Mouse (Mus musculus): Measurements from ENCODE around the gene Hist1h1c.
"Not testable (repeated sequence)": the region's sequence is repeated elsewhere in the genome, so short reads cannot be mapped to it uniquely, and the experiment has no call there.

The Hist1h1c gene

DNA sequence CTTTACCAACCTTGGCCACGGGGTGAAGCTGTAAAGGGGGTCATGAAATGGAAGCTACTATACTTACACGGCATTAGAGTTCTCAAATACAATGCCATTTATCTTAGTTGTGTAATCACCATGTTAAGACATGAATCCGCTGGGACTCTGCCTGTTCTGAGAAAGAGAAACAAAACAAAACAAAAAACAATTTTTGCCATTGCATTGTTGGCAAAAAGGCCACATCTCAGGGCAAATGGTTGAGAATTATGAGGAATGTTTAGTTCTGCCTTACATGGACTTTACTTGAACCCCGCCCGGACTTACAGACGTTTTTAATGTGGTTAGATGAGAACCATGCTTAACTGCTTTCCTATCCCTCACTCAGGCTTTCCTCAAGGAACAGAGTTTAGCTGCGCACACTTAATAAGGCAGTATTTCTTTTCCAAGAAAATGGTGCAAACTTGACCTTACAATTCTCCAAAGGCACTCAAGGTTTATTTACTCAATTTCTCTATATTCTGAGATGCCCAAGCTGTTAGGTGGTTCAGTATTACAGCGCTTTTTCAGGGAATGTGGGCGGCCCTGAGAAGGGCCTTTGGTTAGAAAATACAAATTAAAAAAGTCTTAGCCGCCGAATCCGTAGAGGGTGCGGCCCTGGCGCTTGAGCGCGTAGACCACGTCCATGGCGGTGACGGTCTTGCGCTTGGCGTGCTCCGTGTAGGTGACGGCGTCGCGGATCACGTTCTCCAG, 21.8 kb downstream of the Hist1h1c start:
- DNase-seq (ENCODE audit: extremely low spot score, low read depth, low spot score) = peak; percentile 57

DNA sequence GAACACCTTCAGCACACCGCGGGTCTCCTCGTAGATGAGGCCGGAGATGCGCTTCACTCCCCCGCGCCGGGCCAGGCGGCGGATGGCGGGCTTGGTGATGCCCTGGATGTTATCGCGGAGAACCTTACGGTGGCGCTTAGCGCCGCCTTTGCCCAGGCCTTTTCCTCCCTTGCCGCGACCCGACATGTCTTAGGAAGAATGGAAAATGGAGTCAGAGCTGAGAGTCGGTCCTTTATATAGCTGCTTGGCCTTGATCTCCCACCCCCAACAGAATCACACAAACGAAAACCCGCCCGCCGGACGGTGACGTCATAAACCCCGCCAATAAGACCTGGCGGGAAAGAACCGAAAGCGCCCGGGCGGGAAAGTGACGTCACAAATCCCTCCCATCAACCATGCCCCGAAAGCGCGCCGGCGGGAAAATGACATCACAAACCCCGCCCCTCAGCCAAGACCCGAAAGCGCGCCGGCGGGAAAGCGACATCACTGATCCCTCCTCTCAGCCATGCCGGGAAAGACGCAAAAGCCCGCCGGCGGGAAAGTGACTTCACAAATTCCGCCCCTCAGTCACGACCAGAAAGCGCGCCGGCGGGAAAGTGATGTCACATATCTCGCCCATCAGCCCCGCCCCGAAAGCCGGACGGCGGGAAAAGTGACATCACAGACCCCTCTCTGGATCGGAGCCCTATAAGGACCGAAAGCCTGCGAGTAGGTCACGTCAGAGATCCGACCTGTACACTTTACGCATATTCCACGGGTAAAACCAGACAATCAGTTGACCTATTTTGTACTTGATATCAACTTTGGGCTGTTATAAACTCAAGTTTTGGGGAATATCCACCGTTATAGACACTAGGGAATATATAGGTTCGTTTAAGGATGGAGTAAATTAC, 22.6 kb downstream of the Hist1h1c start, which contains the start of gene Hist1h4a:
Gene Hist1h4a (minus strand): TSS at position 259 of the 893 bp plus-strand sequence.
- DNase-seq (ENCODE audit: extremely low spot score, low read depth, low spot score) = peak; percentile 94

DNA sequence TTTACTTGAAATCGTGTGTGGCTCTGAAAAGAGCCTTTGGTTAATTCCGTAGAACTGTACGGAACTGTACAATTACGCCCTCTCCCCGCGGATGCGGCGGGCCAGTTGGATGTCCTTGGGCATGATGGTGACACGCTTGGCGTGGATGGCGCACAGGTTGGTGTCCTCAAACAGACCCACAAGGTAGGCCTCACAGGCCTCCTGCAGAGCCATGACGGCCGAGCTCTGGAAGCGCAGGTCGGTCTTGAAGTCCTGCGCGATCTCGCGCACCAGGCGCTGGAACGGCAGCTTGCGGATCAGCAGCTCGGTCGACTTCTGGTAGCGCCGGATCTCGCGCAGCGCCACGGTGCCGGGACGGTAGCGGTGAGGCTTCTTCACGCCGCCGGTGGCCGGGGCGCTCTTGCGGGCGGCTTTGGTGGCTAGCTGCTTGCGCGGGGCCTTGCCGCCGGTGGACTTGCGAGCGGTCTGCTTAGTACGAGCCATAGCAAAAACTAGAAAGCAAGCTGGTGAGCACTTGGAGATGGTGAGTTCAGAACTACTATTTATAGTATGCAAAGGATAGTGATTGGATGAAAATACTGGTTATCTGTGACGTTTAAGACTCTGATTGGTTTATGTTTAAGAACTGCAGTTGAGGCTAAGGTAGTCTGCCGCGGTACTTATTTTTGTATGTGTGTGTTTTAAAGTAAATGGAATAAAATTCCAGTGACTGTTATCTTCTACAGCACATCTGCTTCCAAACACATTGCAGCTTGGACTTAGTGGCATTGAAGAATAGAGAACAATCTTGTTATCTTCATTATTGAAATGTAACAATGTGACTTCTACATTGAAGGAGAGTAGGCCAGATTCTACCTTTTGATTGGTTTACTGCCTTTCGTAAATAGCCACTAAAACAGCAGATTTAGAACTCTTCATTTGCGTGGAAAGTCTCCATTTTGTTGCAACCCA, 23.5 kb downstream of the Hist1h1c start, which contains the start of gene Hist1h3a:
Gene Hist1h3a (minus strand): TSS at position 516 of the 951 bp plus-strand sequence.
- peak; percentile 96 for DNase-seq (ENCODE audit: extremely low spot score, low read depth, low spot score)

DNA sequence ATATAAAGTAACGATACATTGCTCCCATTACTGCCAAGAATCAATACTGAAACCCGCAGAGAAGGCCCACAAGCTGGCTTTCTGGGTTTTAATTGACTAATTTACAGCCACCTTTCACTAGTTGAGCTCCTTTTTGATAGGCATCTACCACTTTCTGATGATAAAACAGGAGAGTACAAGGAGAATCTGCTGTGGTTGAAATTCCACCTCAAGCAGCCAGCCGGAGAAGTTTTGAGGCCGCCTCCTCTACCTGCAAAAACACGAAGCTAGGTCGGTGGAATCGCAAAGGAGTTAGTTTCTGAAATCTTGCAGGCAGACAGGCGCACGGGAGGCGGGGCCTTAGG, 24.6 kb downstream of the Hist1h1c start:
- DNase-seq (ENCODE audit: extremely low spot score, low read depth, low spot score) = no peak

DNA sequence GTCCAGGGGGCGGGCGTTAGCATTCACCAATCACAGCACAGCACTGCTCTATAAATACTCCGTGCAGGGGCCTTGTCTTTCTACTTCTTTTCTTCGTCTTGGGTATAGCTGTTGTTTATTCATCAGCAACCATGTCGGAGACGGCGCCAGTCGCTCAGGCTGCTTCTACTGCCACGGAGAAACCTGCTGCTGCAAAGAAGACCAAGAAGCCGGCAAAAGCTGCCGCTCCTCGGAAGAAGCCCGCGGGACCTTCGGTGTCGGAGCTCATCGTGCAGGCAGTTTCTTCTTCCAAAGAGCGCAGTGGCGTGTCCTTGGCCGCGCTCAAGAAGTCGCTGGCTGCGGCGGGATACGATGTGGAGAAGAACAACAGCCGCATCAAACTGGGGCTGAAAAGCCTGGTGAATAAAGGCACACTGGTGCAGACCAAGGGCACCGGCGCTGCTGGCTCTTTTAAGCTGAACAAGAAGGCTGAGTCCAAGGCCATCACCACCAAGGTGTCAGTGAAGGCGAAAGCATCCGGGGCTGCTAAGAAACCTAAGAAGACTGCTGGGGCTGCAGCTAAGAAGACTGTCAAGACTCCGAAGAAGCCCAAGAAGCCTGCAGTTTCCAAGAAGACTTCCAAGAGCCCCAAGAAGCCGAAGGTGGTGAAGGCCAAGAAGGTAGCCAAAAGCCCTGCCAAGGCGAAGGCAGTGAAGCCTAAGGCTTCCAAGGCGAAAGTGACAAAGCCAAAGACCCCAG, 25.1 kb downstream of the Hist1h1c start, which contains the start of gene Hist1h1a:
Gene Hist1h1a (plus strand): TSS at position 81 of the 738 bp plus-strand sequence.
- DNase-seq (ENCODE audit: extremely low spot score, low read depth, low spot score) = no peak

DNA sequence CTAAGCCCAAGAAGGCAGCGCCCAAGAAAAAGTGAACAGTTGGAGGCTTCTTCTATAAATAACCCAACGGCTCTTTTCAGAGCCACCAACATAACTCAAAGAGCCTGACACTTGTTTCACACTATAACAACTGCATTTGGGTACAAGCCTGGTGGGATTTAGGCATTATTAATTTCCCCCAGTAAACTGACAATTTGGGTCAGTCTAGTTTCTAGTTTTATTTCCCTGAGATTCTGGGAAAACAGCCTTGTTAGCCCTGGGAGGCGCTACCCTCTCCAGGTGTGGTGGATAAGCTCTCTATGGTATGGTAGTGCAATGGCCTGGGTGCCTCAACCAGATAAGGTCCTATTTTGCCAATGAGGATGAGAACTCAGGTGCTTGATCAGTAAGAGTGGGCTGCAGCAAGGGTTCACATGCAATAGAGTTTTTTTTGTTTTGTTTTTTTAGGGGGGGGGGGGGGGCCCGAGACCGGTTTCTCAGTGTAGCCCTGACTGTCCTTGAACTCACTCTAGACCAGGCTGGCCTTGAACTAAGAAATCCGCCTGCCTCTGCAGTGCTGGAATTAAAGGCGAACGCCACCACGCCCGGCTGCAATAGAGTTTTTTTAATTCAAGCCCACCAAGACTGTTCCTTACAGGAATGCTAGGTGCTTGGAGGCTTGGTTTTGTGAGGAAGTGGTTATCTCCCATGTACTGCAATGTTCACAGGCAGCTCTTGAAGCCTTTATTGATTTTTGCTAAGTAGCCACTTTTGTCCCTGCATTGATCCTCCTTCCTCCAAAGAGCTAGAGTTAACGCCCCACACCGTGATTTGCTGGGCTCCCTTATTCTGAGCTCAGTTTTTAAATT, 25.9 kb downstream of the Hist1h1c start:
- DNase-seq (ENCODE audit: extremely low spot score, low read depth, low spot score) = no peak

DNA sequence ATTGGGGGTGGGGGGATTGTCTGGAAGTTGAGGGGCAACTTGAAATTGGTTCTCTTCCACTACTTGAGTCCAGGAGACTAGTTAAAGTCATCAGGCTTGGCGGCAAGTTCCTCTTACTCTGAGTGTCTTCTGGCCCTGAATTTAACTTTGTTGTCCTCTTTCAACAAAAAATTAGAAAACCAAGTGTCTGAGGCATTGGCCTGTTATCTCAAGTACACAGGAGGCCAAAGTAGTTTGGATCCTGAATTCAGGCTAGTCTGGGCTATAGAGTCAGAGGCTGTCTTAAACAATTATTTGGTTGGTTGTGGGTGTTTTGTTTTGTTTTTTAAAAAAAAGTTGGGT, 26.5 kb downstream of the Hist1h1c start:
- no peak for DNase-seq (ENCODE audit: extremely low spot score, low read depth, low spot score)

GRCm38 (mm10) chr13:23766772-23767171, 28.2 kb downstream of the Hist1h1c start:
- DNase-seq (ENCODE audit: extremely low spot score, low read depth, low spot score) = no peak

DNA sequence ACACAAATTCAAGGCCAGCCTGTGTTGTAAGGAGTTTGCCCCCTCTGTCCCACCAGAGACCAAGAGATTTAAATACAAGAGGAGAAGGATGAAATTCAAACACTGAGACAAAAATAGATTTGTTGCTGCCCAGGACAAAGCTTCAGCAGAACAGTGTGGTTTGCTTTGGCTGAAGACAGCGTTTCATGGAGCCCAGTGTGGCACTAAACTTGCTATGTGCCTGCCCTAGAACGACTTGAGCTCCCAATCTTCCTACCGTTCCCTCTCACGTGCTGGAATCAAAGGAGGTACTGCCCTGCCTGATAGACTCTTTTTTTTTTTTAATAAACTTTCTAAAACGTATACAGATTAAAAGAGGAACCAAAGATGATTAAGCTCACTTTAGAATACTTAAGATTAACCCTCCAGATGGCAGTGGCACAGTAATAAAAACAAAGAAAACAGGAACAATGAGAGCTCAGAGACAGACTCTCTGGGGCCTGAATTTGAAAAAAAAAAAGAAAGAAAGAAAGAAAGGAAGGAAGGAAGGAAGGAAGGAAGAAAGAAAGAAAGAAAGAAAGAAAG, 30.3 kb downstream of the Hist1h1c start:
- no peak for DNase-seq (ENCODE audit: extremely low spot score, low read depth, low spot score)

GRCm38 (mm10) chr13:23769613-23770012, 31.0 kb downstream of the Hist1h1c start, which contains the start of gene Trim38:
Gene Trim38, plus strand, starts transcription at chr13:23769913.
- not testable (repeated sequence) for DNase-seq (ENCODE audit: extremely low spot score, low read depth, low spot score)

DNA sequence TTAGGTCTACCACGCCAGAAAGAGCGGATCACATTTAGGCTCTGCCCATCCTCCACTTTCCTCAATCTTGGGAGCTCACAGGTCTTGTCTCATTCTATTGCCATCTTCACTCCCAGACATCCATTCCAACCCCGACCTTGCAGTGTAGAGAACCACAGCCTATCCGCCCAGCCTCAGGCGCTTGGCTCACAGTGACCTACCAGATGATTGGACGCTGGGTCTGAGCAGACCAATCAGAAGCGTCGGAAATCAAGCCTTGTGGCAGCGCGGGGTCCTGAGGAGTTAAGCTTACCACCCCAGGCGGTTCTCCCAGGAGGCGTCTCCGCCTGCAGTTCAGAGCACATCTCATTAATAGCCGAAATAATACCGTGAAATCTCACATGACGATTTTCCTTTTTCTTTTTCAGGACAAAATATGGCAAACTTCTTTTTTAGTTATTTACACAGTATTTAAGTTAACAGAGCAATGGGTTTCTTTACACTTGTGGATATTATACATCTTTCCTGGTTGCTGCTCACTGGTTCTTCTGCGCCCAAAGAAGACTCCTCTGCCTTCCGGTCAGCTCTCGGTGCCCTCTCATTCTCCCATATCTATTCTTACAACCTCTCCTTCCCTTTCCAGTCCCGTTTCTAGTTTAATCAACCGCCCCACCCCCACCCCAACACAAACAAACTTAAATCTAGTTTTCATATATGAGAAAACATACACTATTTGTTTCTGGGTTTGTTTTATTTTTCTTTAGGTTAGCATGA, 34.1 kb downstream of the Hist1h1c start:
- no peak for DNase-seq (ENCODE audit: extremely low spot score, low read depth, low spot score)

GRCm38 (mm10) chr13:23778339-23778738, 39.7 kb downstream of the Hist1h1c start:
- no peak for DNase-seq (ENCODE audit: extremely low spot score, low read depth, low spot score)

DNA sequence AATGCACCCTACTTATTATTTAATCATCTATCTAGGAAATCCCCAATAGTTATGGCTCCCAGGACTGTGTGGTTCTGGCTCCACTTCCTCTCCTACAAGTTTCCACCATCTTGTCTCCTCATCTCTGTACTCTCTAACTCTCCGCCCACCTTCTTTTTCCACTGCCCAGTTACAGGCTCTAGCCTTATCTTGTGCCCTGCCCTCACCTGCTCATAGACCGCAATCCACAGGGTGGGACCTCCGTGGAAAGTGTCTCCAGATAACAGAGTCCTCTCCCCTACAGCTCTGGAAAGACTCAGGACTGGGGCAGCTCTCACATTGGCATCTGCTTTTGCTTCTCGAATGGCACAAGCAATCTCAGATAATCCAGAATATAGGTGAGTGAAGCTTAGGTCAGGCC, 40.4 kb downstream of the Hist1h1c start:
- DNase-seq (ENCODE audit: extremely low spot score, low read depth, low spot score) = no peak
